Mouse (Mus musculus): ENCODE data around the gene Gm7029. TPM values are rescaled to one million over a fixed set of nuclear protein-coding genes. Genes with fewer than 3 reads are reported as not detected.

Gm7029 gene
- not detected in 2 replicates for polyA plus RNA-seq (2012; rRNA removed)

GRCm38 (mm10) chr17:33873537-33873936 is at the start of gene Gm7029:
TSS of gene Gm7029 (plus strand) at chr17:33873837.

GRCm38 (mm10) chr17:33824084-33824996 is 49.3 kb upstream of the Gm7029 start, which contains the start of the genes Rps28 and Ndufa7:
TSS of gene Rps28 (minus strand) at chr17:33824562.
TSS of gene Ndufa7 (plus strand) at chr17:33824572.

GRCm38 (mm10) chr17:33842966-33843795 is 30.5 kb upstream of the Gm7029 start, which contains the start of gene Cd320:
TSS of gene Cd320 (plus strand) at chr17:33843091.

DNA sequence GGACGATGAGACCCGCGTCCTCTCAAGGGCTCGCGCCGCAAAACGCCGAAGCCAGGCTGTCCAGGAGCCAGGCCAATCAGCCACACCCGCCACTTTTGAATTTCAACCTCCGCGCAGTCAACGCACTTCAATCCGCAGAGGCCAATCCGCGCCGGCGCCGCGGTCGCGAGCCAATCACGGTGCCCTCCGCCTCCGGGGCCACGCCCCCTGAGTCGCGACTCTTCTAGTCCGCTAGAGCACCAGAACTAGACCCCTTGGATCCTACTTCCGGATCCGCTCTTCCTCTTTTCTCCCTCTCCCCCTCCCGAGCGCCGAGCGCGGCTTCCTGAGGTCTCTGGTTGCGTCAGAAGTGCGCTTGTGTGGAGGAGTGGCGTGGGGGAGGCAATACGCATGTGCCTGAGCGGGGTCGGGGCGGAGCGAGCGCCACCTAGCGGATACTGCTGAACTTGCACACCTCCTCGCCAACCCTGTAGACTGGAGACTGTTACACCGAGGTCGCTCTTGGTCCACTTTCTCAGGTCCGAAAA is 17.0 kb downstream of the Gm7029 start, which contains the start of gene Kifc1:
Gene Kifc1, minus strand, starts transcription at position 129 of the 527 bp plus-strand sequence.

GRCm38 (mm10) chr17:33904835-33905234 is 31.2 kb downstream of the Gm7029 start, which contains the start of gene Platr17:
TSS of gene Platr17 (plus strand) at chr17:33905135.

DNA sequence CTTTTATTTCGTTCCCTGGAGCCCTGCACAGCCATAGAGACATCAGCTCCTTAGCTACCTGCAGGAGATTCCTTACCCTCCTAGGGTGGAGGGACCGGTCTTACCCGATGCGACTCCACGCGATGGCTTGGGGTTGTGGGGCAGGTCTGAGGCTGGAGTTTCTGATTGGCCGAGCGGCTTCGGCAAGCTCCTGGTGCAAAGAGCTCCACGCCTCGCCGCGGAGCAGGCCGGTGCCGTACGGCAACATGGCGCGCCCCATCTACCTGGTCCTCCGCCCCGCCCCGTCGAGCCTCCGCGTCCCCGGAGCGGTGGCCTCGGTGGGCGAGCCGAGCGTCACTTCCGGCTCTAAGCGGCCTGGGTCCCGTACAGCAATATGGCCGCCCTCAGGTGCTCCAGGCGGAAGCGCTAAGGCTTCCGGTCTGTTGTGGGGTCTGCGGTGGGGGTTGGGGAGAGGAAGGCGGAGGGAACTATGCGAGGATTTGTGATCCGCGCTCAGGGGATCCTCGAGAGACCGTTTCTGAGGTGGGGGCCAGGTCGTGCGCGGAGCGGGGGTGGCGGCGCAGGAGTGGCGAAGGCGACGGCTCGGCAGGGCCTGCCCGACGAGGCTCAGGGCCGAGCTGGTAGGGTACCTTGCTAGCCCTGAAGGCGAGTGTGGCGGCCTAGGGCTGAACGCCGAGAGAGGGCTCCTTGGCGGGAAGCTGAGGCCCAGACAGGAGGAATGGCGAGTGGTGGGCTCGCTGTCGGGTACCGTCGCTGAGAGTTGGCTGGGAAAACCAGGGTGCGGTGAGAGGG is 35.6 kb downstream of the Gm7029 start, which contains the start of gene Daxx:
Gene Daxx, plus strand, starts transcription at position 338 of the 792 bp plus-strand sequence.

DNA sequence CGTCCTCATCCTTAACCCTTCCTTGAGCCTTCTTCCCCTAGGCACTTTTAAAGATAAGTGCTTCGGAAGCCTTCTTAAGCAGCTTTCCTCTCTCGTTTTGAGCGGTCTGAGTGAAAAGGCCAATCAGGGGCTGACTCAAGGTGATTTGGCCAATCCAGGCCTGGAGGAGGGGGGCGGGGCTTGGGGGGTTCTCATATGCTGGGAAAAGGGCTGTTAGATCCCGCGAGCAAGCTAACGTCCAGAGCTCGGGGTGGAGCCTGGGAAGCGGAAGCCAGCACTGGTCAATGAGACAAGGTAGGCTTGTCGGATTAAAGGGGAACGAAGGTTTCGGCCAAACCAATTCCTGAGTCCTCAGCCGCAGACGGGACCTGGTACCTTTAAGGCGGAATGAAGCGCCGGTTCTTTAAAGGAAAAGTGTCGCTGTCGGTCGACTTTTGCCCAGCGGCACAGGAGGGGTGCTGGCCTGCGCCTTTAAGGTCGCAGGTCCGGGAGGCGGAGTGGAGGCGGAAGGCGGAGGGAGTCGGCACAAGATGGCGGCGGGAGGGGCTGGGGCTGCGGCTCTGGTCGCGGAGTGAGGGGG is 42.1 kb downstream of the Gm7029 start, which contains the start of the genes Tapbp and Zbtb22:
Gene Tapbp, plus strand, starts transcription at position 229 of the 580 bp plus-strand sequence.
Gene Zbtb22, plus strand, starts transcription at position 234 of the 580 bp plus-strand sequence.

Other genes starting within 250 kb of the Gm7029 start
- 68.7 and 113 TPM in 2 replicates for gene Zfp414, start 244.7 kb upstream of the Gm7029 start, polyA plus RNA-seq (2012; rRNA removed)
- gene Pram1, start 235.8 kb upstream of the Gm7029 start, polyA plus RNA-seq (2012; rRNA removed) = 1.1 and 1.4 TPM in 2 replicates
- gene Hnrnpm, start 187.0 kb upstream of the Gm7029 start, polyA plus RNA-seq (2012; rRNA removed) = 145 and 173 TPM in 2 replicates
- 93.6 and 111 TPM in 2 replicates for gene March2, start 155.2 kb upstream of the Gm7029 start, polyA plus RNA-seq (2012; rRNA removed)
- gene Rab11b, start 113.3 kb upstream of the Gm7029 start, polyA plus RNA-seq (2012; rRNA removed) = 589 and 629 TPM in 2 replicates
- 133 and 185 TPM in 2 replicates for gene Angptl4, start 92.0 kb upstream of the Gm7029 start, polyA plus RNA-seq (2012; rRNA removed)
- 193 and 200 TPM in 2 replicates for gene Kank3, start 63.3 kb upstream of the Gm7029 start, polyA plus RNA-seq (2012; rRNA removed)
- 1,023 and 1,245 TPM in 2 replicates for gene Rps28, start 49.3 kb upstream of the Gm7029 start, polyA plus RNA-seq (2012; rRNA removed)
- gene Ndufa7, start 49.3 kb upstream of the Gm7029 start, polyA plus RNA-seq (2012; rRNA removed) = 549 and 689 TPM in 2 replicates
- 124 and 183 TPM in 2 replicates for gene Cd320, start 30.7 kb upstream of the Gm7029 start, polyA plus RNA-seq (2012; rRNA removed)
- gene Kifc1, start 16.8 kb downstream of the Gm7029 start, polyA plus RNA-seq (2012; rRNA removed) = 12.1 and 15.3 TPM in 2 replicates
- 0.43 TPM in 1 of 2 replicates, not detected in the other for gene Platr17, start 31.3 kb downstream of the Gm7029 start, polyA plus RNA-seq (2012; rRNA removed)
- 53.9 and 59.5 TPM in 2 replicates for gene Daxx, start 35.6 kb downstream of the Gm7029 start, polyA plus RNA-seq (2012; rRNA removed)
- 189 and 212 TPM in 2 replicates for gene Tapbp, start 42.1 kb downstream of the Gm7029 start, polyA plus RNA-seq (2012; rRNA removed)
- gene Zbtb22, start 42.1 kb downstream of the Gm7029 start, polyA plus RNA-seq (2012; rRNA removed) = 105 and 109 TPM in 2 replicates
- 212 and 227 TPM in 2 replicates for gene Rgl2, start 55.7 kb downstream of the Gm7029 start, polyA plus RNA-seq (2012; rRNA removed)
- 18.3 and 18.5 TPM in 2 replicates for gene Pfdn6, start 66.5 kb downstream of the Gm7029 start, polyA plus RNA-seq (2012; rRNA removed)
- gene Wdr46, start 66.8 kb downstream of the Gm7029 start, polyA plus RNA-seq (2012; rRNA removed) = 26.7 and 33.0 TPM in 2 replicates
- 13.9 and 15.3 TPM in 2 replicates for gene B3galt4, start 77.7 kb downstream of the Gm7029 start, polyA plus RNA-seq (2012; rRNA removed)
- 65.4 and 80.8 TPM in 2 replicates for gene Vps52, start 82.0 kb downstream of the Gm7029 start, polyA plus RNA-seq (2012; rRNA removed)
- 733 and 1,224 TPM in 2 replicates for gene Rps18, start 82.2 kb downstream of the Gm7029 start, polyA plus RNA-seq (2012; rRNA removed)
- 968 and 1,399 TPM in 2 replicates for gene H2-K1, start 126.5 kb downstream of the Gm7029 start, polyA plus RNA-seq (2012; rRNA removed)
- gene Ring1, start 150.8 kb downstream of the Gm7029 start, polyA plus RNA-seq (2012; rRNA removed) = 133 and 190 TPM in 2 replicates
- 161 and 192 TPM in 2 replicates for gene H2-Ke6, start 154.2 kb downstream of the Gm7029 start, polyA plus RNA-seq (2012; rRNA removed)
- gene Slc39a7, start 157.8 kb downstream of the Gm7029 start, polyA plus RNA-seq (2012; rRNA removed) = 301 and 303 TPM in 2 replicates
- 85.3 and 124 TPM in 2 replicates for gene Rxrb, start 158.0 kb downstream of the Gm7029 start, polyA plus RNA-seq (2012; rRNA removed)
- gene Col11a2, start 165.6 kb downstream of the Gm7029 start, polyA plus RNA-seq (2012; rRNA removed) = 1.5 and 2.2 TPM in 2 replicates
- gene H2-Oa, start 218.5 kb downstream of the Gm7029 start, polyA plus RNA-seq (2012; rRNA removed) = 4.3 and 5.2 TPM in 2 replicates
- 27.4 and 34.5 TPM in 2 replicates for gene H2-DMa, start 245.7 kb downstream of the Gm7029 start, polyA plus RNA-seq (2012; rRNA removed)
- gene Brd2, start 248.8 kb downstream of the Gm7029 start, polyA plus RNA-seq (2012; rRNA removed) = 98.9 and 139 TPM in 2 replicates

Data from ovary, adult 2 months (tissue).